Mouse (Mus musculus) CH12.LX (cell line): ENCODE results near the gene Smug1. TPM values are rescaled to one million over a fixed set of nuclear protein-coding genes. Genes with fewer than 3 reads are reported as not detected.

Experiments used
- DNase-seq: peaks from one replicate; pipeline ENCODE4 v3.0.0-alpha.2; 2013; ENCODE audit errors: extremely low read depth
- H3K27ac ChIP-seq: 2 replicates; pipeline ENCODE4 v1.5.1; 2012; ENCODE audit warnings: low read depth, mild to moderate bottlenecking, control low read depth, moderate library complexity; ENCODE audit not compliant: insufficient read depth
- H3K27me3 ChIP-seq: replicated peaks from 2 replicates; pipeline ENCODE3; 2012; ENCODE audit warnings: inconsistent platforms
- H3K36me3 ChIP-seq, 2 experiments: replicated peaks in 1 of 2; 2 replicates each; pipeline versions ENCODE3 to v1.6.1; 2012; ENCODE audit warnings: inconsistent platforms in 1 of 2, low read length in 1 of 2, mild to moderate bottlenecking in 1 of 2, mixed read lengths in 1 of 2, moderate library complexity in 1 of 2; ENCODE audit not compliant: control insufficient read depth in 1 of 2, insufficient read depth in 1 of 2
- H3K4me1 ChIP-seq, 2 experiments: 2 replicates each; pipeline ENCODE4 v1.6.1; 2012; ENCODE audit warnings: inconsistent platforms in 1 of 2, moderate library complexity in 1 of 2; ENCODE audit not compliant: insufficient read depth in 2 of 2, control insufficient read depth in 1 of 2
- H3K4me2 ChIP-seq: 2 replicates; pipeline ENCODE4 v1.6.1; 2012; ENCODE audit warnings: low read depth, mild to moderate bottlenecking, control low read depth; ENCODE audit not compliant: poor library complexity, insufficient read depth, severe bottlenecking
- H3K4me3 ChIP-seq, 3 experiments: fragments of 150-350 bp in 1 of 3; sonication (generic) in 1 of 3; replicated peaks in 1 of 3; 2 replicates each; pipeline versions ENCODE3 to v1.5.1; 2011 to 2012; ENCODE audit warnings: low read depth in 2 of 3, low read length in 2 of 3, mild to moderate bottlenecking in 2 of 3, moderate library complexity in 2 of 3, control low read depth in 1 of 3, improper control_type of control experiment in 1 of 3, inconsistent platforms in 1 of 3, mixed read lengths in 1 of 3; ENCODE audit not compliant: poor library complexity in 1 of 3
- H3K79me2 ChIP-seq: replicated peaks from 2 replicates; pipeline ENCODE4 v1.6.1; 2012; ENCODE audit warnings: mild to moderate bottlenecking, moderate library complexity; ENCODE audit not compliant: control insufficient read depth, poor library complexity, insufficient read depth, severe bottlenecking; ENCODE audit errors: extremely low read depth
- H3K9ac ChIP-seq: 2 replicates; pipeline ENCODE4 v1.6.1; 2012; ENCODE audit warnings: low read depth, mild to moderate bottlenecking, control low read depth, moderate library complexity; ENCODE audit not compliant: insufficient read depth
- H3K9me3 ChIP-seq: replicated peaks from 2 replicates; pipeline ENCODE3; 2012; ENCODE audit warnings: low read length, inconsistent platforms, mixed read lengths
- CTCF ChIP-seq, 2 experiments: IDR thresholded peaks in 1 of 2; conservative IDR thresholded peaks in 1 of 2; 2 replicates each; pipeline ENCODE4 v1.5.1; 2011 to 2012; ENCODE audit warnings: low read depth in 2 of 2, low read length in 2 of 2, improper control_type of control experiment in 1 of 2, inconsistent platforms in 1 of 2, mild to moderate bottlenecking in 1 of 2, moderate library complexity in 1 of 2
- E2F4 ChIP-seq: IDR thresholded peaks from 2 replicates; pipeline ENCODE4 v1.6.1; 2011; ENCODE audit warnings: low read depth, low read length, improper control_type of control experiment; ENCODE audit not compliant: insufficient replicate concordance
- GABPA ChIP-seq: IDR thresholded peaks from 2 replicates; pipeline ENCODE4 v1.6.1; 2012; ENCODE audit warnings: low read depth, low read length, improper control_type of control experiment, inconsistent platforms; ENCODE audit not compliant: insufficient replicate concordance
- IRF4 ChIP-seq: IDR thresholded peaks from 2 replicates; pipeline ENCODE4 v1.6.1; 2014; ENCODE audit warnings: low read depth, mild to moderate bottlenecking, inconsistent platforms, low read length, improper control_type of control experiment
- JUN ChIP-seq: IDR thresholded peaks from 2 replicates; pipeline ENCODE4 v1.6.1; 2011; ENCODE audit warnings: low read depth, mild to moderate bottlenecking, low read length, improper control_type of control experiment, moderate library complexity; ENCODE audit not compliant: insufficient read depth
- JUND ChIP-seq: conservative IDR thresholded peaks from 2 replicates; pipeline ENCODE4 v1.6.1; 2011; ENCODE audit warnings: low read depth, low read length, improper control_type of control experiment
- KAT2A ChIP-seq: IDR thresholded peaks from 2 replicates; pipeline ENCODE4 v1.6.1; 2012; ENCODE audit warnings: low read length, improper control_type of control experiment, inconsistent platforms; ENCODE audit not compliant: insufficient replicate concordance
- MAX ChIP-seq: IDR thresholded peaks from 2 replicates; pipeline ENCODE4 v1.6.1; 2011; ENCODE audit warnings: low read length, improper control_type of control experiment
- MAZ ChIP-seq: IDR thresholded peaks from 2 replicates; pipeline ENCODE4 v1.6.1; 2012; ENCODE audit warnings: low read depth, mild to moderate bottlenecking, inconsistent platforms, low read length, improper control_type of control experiment, moderate library complexity
- MEF2A ChIP-seq: IDR thresholded peaks from 2 replicates; pipeline ENCODE4 v1.6.1; 2014; ENCODE audit warnings: low read depth, mild to moderate bottlenecking, inconsistent platforms, low read length, improper control_type of control experiment, borderline replicate concordance
- NRF1 ChIP-seq: IDR thresholded peaks from 2 replicates; pipeline ENCODE4 v1.6.1; 2014; ENCODE audit warnings: low read depth, mild to moderate bottlenecking, inconsistent platforms, low read length, improper control_type of control experiment, moderate library complexity
- PAX5 ChIP-seq: IDR thresholded peaks from 2 replicates; pipeline ENCODE4 v1.6.1; 2012; ENCODE audit warnings: low read length, inconsistent platforms, mixed read lengths
- POLR2A ChIP-seq: IDR thresholded peaks from 2 replicates; pipeline ENCODE4 v1.6.1; 2011; ENCODE audit warnings: low read depth, mild to moderate bottlenecking, improper control_type of control experiment, low read length
- POLR2AphosphoS2 ChIP-seq: IDR thresholded peaks from 2 replicates; pipeline ENCODE4 v1.6.1; 2011; ENCODE audit warnings: low read depth, low read length, improper control_type of control experiment
- RAD21 ChIP-seq: IDR thresholded peaks from 2 replicates; pipeline ENCODE4 v1.6.1; 2011; ENCODE audit warnings: low read depth, mild to moderate bottlenecking, low read length, improper control_type of control experiment, moderate library complexity
- RCOR1 ChIP-seq: conservative IDR thresholded peaks from 2 replicates; pipeline ENCODE4 v1.6.1; 2012; ENCODE audit warnings: low read depth, mild to moderate bottlenecking, inconsistent platforms, low read length, improper control_type of control experiment
- SIN3A ChIP-seq: IDR thresholded peaks from 2 replicates; pipeline ENCODE4 v1.6.1; 2012; ENCODE audit warnings: low read length, improper control_type of control experiment, inconsistent platforms
- SMC3 ChIP-seq: IDR thresholded peaks from 2 replicates; pipeline ENCODE4 v1.6.1; 2011; ENCODE audit warnings: low read depth, low read length, improper control_type of control experiment
- TBP ChIP-seq: conservative IDR thresholded peaks from 2 replicates; pipeline ENCODE4 v1.6.1; 2011; ENCODE audit warnings: low read depth, low read length, improper control_type of control experiment
- TCF12 ChIP-seq: IDR thresholded peaks from 2 replicates; pipeline ENCODE4 v1.6.1; 2014; ENCODE audit warnings: low read depth, mild to moderate bottlenecking, inconsistent platforms, low read length, improper control_type of control experiment
- USF1 ChIP-seq: IDR thresholded peaks from 2 replicates; pipeline ENCODE4 v1.6.1; 2014; ENCODE audit warnings: low read depth, mild to moderate bottlenecking, inconsistent platforms, low read length, improper control_type of control experiment
- USF2 ChIP-seq: conservative IDR thresholded peaks from 2 replicates; pipeline ENCODE4 v1.6.1; 2011; ENCODE audit warnings: low read depth, low read length, improper control_type of control experiment
- ZKSCAN1 ChIP-seq: IDR thresholded peaks from 2 replicates; pipeline ENCODE4 v1.6.1; 2012; ENCODE audit warnings: low read depth, inconsistent platforms, low read length, improper control_type of control experiment, borderline replicate concordance
- ZMIZ1 ChIP-seq: IDR thresholded peaks from 2 replicates; pipeline ENCODE4 v1.6.1; 2012; ENCODE audit warnings: low read depth, mild to moderate bottlenecking, inconsistent platforms, low read length, improper control_type of control experiment
- dilution Hi-C: fragments of 300-500 bp; cut with MboI; formaldehyde crosslinking; loops from 2 replicates; pipeline ENCODE4 v1.14.3; 2020; ENCODE audit warnings: low sequenced_read_pairs; ENCODE audit not compliant: extremely low pct_unique_long_range_greater_than_20kb, extremely low pct_ligation_motif_present
- in situ Hi-C: fragments of 300-500 bp; cut with MboI; formaldehyde crosslinking; loops from 3 replicates; pipeline ENCODE4 v1.14.3; 2019; ENCODE audit warnings: low sequenced_read_pairs, low pct_ligation_motif_present, low pct_unique_long_range_greater_than_20kb, mixed read lengths
- polyA plus RNA-seq: library from polyadenylated mRNA; unstranded; fragments of >175 nt; gene quantifications from 2 replicates; pipeline ENCODE4 v1.2.1, GENCODE M21; 2012; ENCODE audit warnings: low read depth; ENCODE audit not compliant: insufficient read length
- total RNA-seq, 2 experiments: library from RNA; depleted of rRNA; stranded (reverse); fragments of 300-350 nt in 1 of 2; fragments of >200 nt in 1 of 2; gene quantifications; 2 replicates each; pipeline ENCODE4 v1.2.3; 2012 to 2014

Smug1 gene
- total and polyA plus RNA-seq, 3 experiments, result 6.1 to 9.8 (median 7.8) TPM

DNA sequence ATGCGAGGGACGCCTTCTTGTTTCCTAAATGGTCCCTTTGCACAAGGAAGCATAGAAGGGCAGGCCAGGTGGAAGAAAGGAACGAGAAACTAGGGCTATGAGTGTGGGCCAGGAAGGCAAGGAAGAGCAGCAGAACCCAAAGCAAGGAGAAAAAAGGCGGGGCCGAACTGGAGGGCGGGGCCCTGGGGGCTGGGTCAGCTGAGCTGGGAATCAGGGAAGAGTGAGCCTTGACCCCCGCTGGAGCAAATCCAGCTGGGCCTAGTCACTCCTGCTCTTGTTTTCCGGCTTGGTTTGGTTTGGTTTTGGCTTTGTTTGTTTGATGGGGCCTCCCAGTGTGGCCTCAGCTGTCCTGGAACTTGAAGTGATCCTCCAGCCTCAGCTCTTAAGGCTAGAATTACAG lies 4.4 kb upstream of the Smug1 start:
- dilution Hi-C loops, result loop anchor here (10.0 kb wide), 1 partner anchor 176 kb away; the partner anchor contains the start of genes Hoxc6 and Hoxc8
- Histone ChIP-seq H3K4me1 (peaks cover 2 to 23% of the 10 kb centered on the region in 2 experiments; a peak in 3 of 4 replicates), H3K27ac (no peak overlapping the region), H3K79me2 (no peaks in the 10 kb centered on the region), H3K27me3 (peaks cover 97% of the 10 kb centered on the region)
- in situ Hi-C loops, result loop anchor here (5.0 to 25.0 kb wide), 3 partner anchors 156 to 434 kb away; partner anchors contain the start of gene Hoxc4
- no peak for DNase-seq
- TF ChIP-seq ZMIZ1, result no peak
- no peak for TF ChIP-seq E2F4
- no peak for TF ChIP-seq GABPA
- no peak for TF ChIP-seq TBP
- no peak for TF ChIP-seq RCOR1
- no peak for TF ChIP-seq USF1
- TF ChIP-seq JUN, result no peak
- TF ChIP-seq NRF1, result no peak
- no peak for TF ChIP-seq PAX5
- no peak for TF ChIP-seq POLR2AphosphoS2
- no peak for TF ChIP-seq SMC3
- no peak for TF ChIP-seq MEF2A
- TF ChIP-seq, all 38 proteins: peak for 0
- Histone ChIP-seq H3K4me3 (no peak overlapping the region), H3K9ac (no peak overlapping the region), H3K4me2 (no peak overlapping the region), H3K9me3 (peaks cover 6% of the 10 kb centered on the region), H3K36me3 (no peaks in the 10 kb centered on the region)

DNA sequence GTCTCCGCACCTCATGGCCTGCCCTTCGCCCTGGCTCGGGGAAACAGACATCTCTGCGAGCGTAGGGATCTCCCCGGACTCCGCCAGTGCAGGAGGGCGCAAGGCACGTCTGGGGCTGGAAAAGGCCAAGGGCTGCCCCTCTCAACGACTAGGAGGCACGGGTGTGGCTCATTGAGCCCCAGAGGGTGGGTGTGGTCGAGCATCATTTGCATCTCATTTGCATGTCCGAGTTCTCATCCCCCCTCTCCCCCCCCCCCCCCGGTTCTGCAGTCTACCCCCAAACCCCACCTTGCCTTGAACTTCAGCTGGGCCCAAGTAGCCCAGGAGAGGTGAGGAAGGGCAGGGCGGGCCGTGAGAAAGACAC lies 3.4 kb upstream of the Smug1 start:
- H3K4me3 ChIP-seq, result no peak overlapping the region
- H3K9ac ChIP-seq, result no peak overlapping the region
- peaks cover 6% of the 10 kb centered on the region for H3K9me3 ChIP-seq
- no peak overlapping the region for H3K27ac ChIP-seq
- TF ChIP-seq E2F4 (no peak), KAT2A (no peak), SMC3 (no peak), USF1 (no peak), SIN3A (no peak), RAD21 (no peak), MAZ (no peak), TCF12 (no peak), IRF4 (no peak), CTCF (conservative IDR thresholded peaks at IDR 0.05 in 1 of 2, IDR thresholded peaks at IDR 0.05 in 1 of 2; ENCODE audit: low read depth in 2 of 2, low read length in 2 of 2) (no peak), GABPA (no peak), POLR2A (no peak), MAX (no peak), USF2 (no peak), ZKSCAN1 (no peak), JUN (no peak), JUND (no peak), POLR2AphosphoS2 (no peak)
- no peaks in the 10 kb centered on the region for H3K36me3 ChIP-seq
- H3K79me2 ChIP-seq, result no peaks in the 10 kb centered on the region
- H3K4me2 ChIP-seq, result no peak overlapping the region
- DNase-seq, result no peak
- H3K27me3 ChIP-seq, result peaks cover 95% of the 10 kb centered on the region
- dilution Hi-C loops, result loop anchor here (10.0 kb wide), 1 partner anchor 175 kb away; the partner anchor contains the start of genes Hoxc6 and Hoxc8
- in situ Hi-C loops, result loop anchor here (5.0 to 25.0 kb wide), 3 partner anchors 155 to 433 kb away; partner anchors contain the start of gene Hoxc4
- H3K4me1 ChIP-seq, result peaks cover 2 to 31% of the 10 kb centered on the region in 2 experiments; a peak in 3 of 4 replicates
